ENCODE assay signal across 24 mouse cellular contexts in genomic region chr4:86864087-86864486, GRCm38 (mm10).
"Had no signal": no experiment of that assay in that cellular context is flagged by ENCODE, and none has a peak within 500 bp of the region (broad histone marks: within the 10 kb centered on the region; RNA-seq: fewer than 3 reads in every experiment).

No protein-coding gene starts in this region.

- DNase-seq: gastrocnemius, adult 2 months; gastrocnemius, postnatal 10 days; gastrocnemius, postnatal 25 days; heart, adult 18-20 months; heart, postnatal 10 days; heart, postnatal 36 days; kidney, adult 11 months; kidney, adult 8-10 months; kidney, postnatal 10 days; kidney, postnatal 25 days; kidney, postnatal 4 days; liver; liver, embryonic 13.5 days; liver, postnatal 0 days had no signal

- H3K9ac ChIP-seq: heart, embryonic 12.5 days; hindbrain, embryonic 13.5 days; hindbrain, embryonic 15.5 days; limb, embryonic 12.5 days; liver, embryonic 13.5 days; liver, embryonic 15.5 days; liver, postnatal 0 days had no signal

- H3K9me3 ChIP-seq: heart, embryonic 10.5 days; hindbrain, embryonic 13.5 days; hindbrain, embryonic 15.5 days; limb, embryonic 10.5 days; limb, embryonic 12.5 days; liver, embryonic 13.5 days; liver, embryonic 15.5 days had no signal

- H3K4me1 ChIP-seq: heart, embryonic 10.5 days; heart, embryonic 12.5 days; hindbrain, embryonic 13.5 days; hindbrain, embryonic 15.5 days; limb, embryonic 10.5 days; limb, embryonic 12.5 days; liver, embryonic 15.5 days had no signal

- ATAC-seq: hindbrain, postnatal 0 days; liver, postnatal 0 days had no signal

- H3K4me3 ChIP-seq: gastrocnemius, adult 2 months; heart, embryonic 10.5 days; heart, embryonic 12.5 days; hindbrain, embryonic 13.5 days; hindbrain, embryonic 15.5 days; layer of hippocampus, adult 2 months; left cerebral cortex, adult 2 months; limb, embryonic 10.5 days; limb, embryonic 12.5 days; liver, embryonic 13.5 days; liver, embryonic 15.5 days had no signal

- H3K36me3 ChIP-seq: heart, embryonic 10.5 days; heart, embryonic 12.5 days; hindbrain, embryonic 13.5 days; hindbrain, embryonic 15.5 days; limb, embryonic 10.5 days; limb, embryonic 12.5 days; liver, embryonic 13.5 days; liver, embryonic 15.5 days had no signal

- H3K27ac ChIP-seq: gastrocnemius, adult 2 months; heart, embryonic 10.5 days; hindbrain, embryonic 13.5 days; hindbrain, embryonic 15.5 days; hindbrain, postnatal 0 days; layer of hippocampus, adult 2 months; left cerebral cortex, adult 2 months; limb, embryonic 10.5 days; limb, embryonic 12.5 days; liver, embryonic 13.5 days; liver, embryonic 15.5 days had no signal
